Mouse (Mus musculus) small intestine, adult 2 months (tissue): Measurements from ENCODE around the gene Tom1. TPM values are rescaled to one million over a fixed set of nuclear protein-coding genes. Genes with fewer than 3 reads are reported as not detected.

Source experiments
- H3K27ac ChIP-seq: fragments of 200-500 bp; 2 replicates; pipeline ENCODE4 v1.5.1; 2012; ENCODE audit warnings: low read depth, low read length, control low read depth, inconsistent platforms; ENCODE audit not compliant: insufficient read depth
- H3K27me3 ChIP-seq: fragments of 200-500 bp; 2 replicates; pipeline ENCODE4 v1.6.1; 2012; ENCODE audit warnings: mild to moderate bottlenecking, moderate library complexity, low read length, inconsistent platforms; ENCODE audit not compliant: control insufficient read depth, insufficient read depth
- H3K36me3 ChIP-seq: fragments of 200-500 bp; 2 replicates; pipeline ENCODE4 v1.6.1; 2012; ENCODE audit warnings: mild to moderate bottlenecking, low read length, control low read depth, inconsistent platforms; ENCODE audit not compliant: control insufficient read depth, insufficient read depth
- H3K4me1 ChIP-seq: fragments of 200-500 bp; 2 replicates; pipeline ENCODE4 v1.6.1; 2012; ENCODE audit warnings: low read length, inconsistent platforms, mixed read lengths; ENCODE audit not compliant: control insufficient read depth, insufficient read depth, insufficient read length
- H3K4me3 ChIP-seq: fragments of 200-500 bp; 2 replicates; pipeline ENCODE4 v1.5.1; 2012; ENCODE audit warnings: low read depth, mild to moderate bottlenecking, control low read depth, inconsistent platforms, low read length, moderate library complexity
- CTCF ChIP-seq: fragments of 200-500 bp; IDR thresholded peaks from 2 replicates; pipeline ENCODE4 v1.5.1; 2012; ENCODE audit warnings: low read depth, mild to moderate bottlenecking, control low read depth, inconsistent platforms, low read length, moderate library complexity, mixed read lengths; ENCODE audit not compliant: insufficient replicate concordance, insufficient read length; ENCODE audit errors: extremely low read depth
- POLR2A ChIP-seq: fragments of 200-500 bp; IDR thresholded peaks from 2 replicates; pipeline ENCODE4 v1.6.1; 2012; ENCODE audit warnings: low read depth, mild to moderate bottlenecking, control low read depth, inconsistent platforms, low read length, moderate library complexity
- WGBS: fragments of 180-500 bp; shearing (Covaris S2); methylation state at CpG from one replicate; pipeline ENCODE4 v1.1.7; 2018; 5-methylcytosine and 5-hydroxymethylcytosine counted together
- polyA plus RNA-seq: library from polyadenylated mRNA; depleted of rRNA; stranded (reverse); fragments of >200 nt; gene quantifications from 2 replicates; pipeline ENCODE4 v1.2.3, GENCODE M21; 2012; rRNA removed

The Tom1 gene
- polyA plus RNA-seq, 1 experiment: 28.0 TPM

DNA sequence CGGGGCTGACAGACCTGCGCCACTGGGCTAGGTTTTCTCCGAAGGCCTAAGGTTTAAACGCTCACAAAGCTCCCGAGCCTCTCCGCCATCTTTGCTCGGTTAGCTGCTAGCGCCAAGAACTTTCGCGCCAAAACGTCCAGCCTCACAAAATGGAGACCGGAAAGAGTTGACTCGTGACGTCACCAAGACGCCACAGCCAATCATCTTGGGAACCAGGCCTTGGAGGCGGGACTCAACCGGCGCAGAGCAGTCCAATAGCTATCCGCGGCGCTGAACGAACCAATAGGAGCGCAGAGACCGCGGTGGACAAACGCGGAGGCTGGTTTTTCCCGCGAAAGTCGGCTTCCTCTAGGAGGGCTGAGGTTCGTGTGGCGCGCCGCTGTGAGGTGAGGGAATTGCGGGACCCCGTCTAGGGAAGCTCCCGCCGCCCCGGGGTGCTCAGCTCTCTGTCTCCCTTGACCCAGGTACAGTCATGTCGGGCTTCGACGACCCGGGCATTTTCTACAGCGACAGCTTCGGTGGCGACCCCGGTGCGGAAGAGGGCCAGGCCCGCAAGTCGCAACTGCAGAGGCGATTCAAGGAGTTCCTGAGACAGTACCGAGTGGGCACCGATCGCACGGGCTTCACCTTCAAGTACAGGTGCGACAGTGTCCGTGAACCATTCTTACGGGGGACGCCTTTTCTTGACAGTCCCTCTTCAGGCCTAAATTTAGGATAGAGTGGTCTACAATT is 75.9 kb downstream of the Tom1 start, which contains the start of gene Mcm5:
Mcm5 (plus strand) TSS at position 334 of the 732 bp plus-strand sequence.
- WGBS: under 1% methylated on average over 59 of the region's 59 CpGs
- TF ChIP-seq POLR2A (peak; percentile 43; the same call in 1 of the 2 replicates), CTCF (0 out of 2 replicates have a peak, but pooled peaks have one; percentile 10)
- H3K27me3 ChIP-seq: no peaks in the 10 kb centered on the region
- H3K27ac ChIP-seq: peak within 1 kb of the TSS; percentile 62
- H3K4me1 ChIP-seq: peaks cover 5% of the 10 kb centered on the region
- H3K36me3 ChIP-seq: peaks cover 8% of the 10 kb centered on the region; the same call in 1 of the 2 replicates
- H3K4me3 ChIP-seq: peak within 1 kb of the TSS; percentile 82

GRCm38 (mm10) chr8:75110093-75110492 is 76.6 kb downstream of the Tom1 start:
- peaks cover 8% of the 10 kb centered on the region for H3K36me3 ChIP-seq
- WGBS: 9% methylated on average over 13 of the region's 13 CpGs
- H3K4me3 ChIP-seq: peak overlapping the region; percentile 82
- peaks cover 5% of the 10 kb centered on the region for H3K4me1 ChIP-seq
- no peak overlapping the region for H3K27ac ChIP-seq
- no peaks in the 10 kb centered on the region for H3K27me3 ChIP-seq
- no peak for TF ChIP-seq POLR2A

DNA sequence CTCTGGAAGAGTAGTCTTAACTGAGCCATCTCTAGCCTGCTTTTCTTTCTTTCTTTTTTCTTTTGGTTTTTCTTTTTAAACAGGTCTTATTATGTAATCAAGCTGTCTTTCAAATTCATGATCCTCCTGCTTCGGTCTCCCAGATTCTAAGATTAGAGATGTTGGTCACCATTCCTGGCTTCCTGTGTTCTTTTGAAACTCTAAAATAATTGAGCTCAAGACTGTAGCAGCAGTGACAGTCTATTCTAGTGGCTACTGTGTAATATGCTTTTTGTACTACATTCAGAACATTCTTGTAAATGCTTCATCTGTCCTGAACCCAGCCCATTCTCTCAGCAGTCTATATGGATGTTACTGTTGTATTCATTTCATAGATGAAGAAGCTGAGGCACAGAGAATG is 85.0 kb downstream of the Tom1 start:
- Histone ChIP-seq H3K4me1 (no peaks in the 10 kb centered on the region), H3K27me3 (no peaks in the 10 kb centered on the region), H3K36me3 (peaks cover 22% of the 10 kb centered on the region), H3K27ac (no peak overlapping the region), H3K4me3 (no peak overlapping the region)
- no peak for TF ChIP-seq CTCF
- TF ChIP-seq POLR2A: no peak
- WGBS: 83% methylated on average over 1 of the region's 1 CpGs

DNA sequence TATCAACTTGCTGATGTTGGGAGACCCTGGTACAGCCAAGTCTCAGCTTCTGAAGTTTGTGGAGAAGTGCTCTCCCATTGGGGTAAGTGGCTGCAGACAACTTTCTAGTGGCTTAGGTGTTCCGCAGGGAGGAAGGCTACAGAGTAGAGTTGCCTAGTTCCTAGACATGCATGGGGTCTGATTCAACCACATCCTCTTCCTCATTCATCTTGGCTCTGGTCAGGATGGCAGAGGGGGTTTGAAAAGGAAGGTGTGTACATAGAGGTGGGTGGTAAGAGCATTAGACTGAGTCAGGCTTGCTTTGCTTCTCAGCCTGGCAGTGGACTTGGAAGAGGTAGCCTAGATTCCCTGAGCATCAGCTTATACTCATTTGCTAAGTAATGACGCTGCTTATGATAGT is 85.8 kb downstream of the Tom1 start:
- H3K4me3 ChIP-seq: no peak overlapping the region
- H3K27ac ChIP-seq: no peak overlapping the region
- H3K4me1 ChIP-seq: no peaks in the 10 kb centered on the region
- H3K36me3 ChIP-seq: peaks cover 22% of the 10 kb centered on the region
- 85% methylated on average over 2 of the region's 2 CpGs for WGBS
- no peaks in the 10 kb centered on the region for H3K27me3 ChIP-seq
- no peak for TF ChIP-seq POLR2A
- TF ChIP-seq CTCF: no peak

Other genes starting within 250 kb of the Tom1 start
- 59.6 and 144 TPM in 2 replicates for gene Isx, start 160.5 kb upstream of the Tom1 start, polyA plus RNA-seq
- 2.0 and 3.9 TPM in 2 replicates for gene Hmgxb4, start 40.3 kb upstream of the Tom1 start, polyA plus RNA-seq
- gene Hmox1, start 59.9 kb downstream of the Tom1 start, polyA plus RNA-seq: 2.8 and 5.0 TPM in 2 replicates
- gene Mcm5, start 75.9 kb downstream of the Tom1 start, polyA plus RNA-seq: 8.7 and 22.0 TPM in 2 replicates
- gene Rasd2, start 180.2 kb downstream of the Tom1 start, polyA plus RNA-seq: 2.6 and 9.7 TPM in 2 replicates